Mouse (Mus musculus) heart, postnatal 0 days (tissue): ENCODE measurements around the gene Rnf151.

Experiments
- CTCF ChIP-seq: IDR thresholded peaks from 2 replicates; pipeline ENCODE4 v1.5.1; 2016; ENCODE audit warnings: antibody characterized with exemption, control low read depth, low read depth
- EP300 ChIP-seq: IDR thresholded peaks from 2 replicates; pipeline ENCODE4 v1.6.1; 2016; ENCODE audit warnings: antibody characterized with exemption, low read depth

DNA sequence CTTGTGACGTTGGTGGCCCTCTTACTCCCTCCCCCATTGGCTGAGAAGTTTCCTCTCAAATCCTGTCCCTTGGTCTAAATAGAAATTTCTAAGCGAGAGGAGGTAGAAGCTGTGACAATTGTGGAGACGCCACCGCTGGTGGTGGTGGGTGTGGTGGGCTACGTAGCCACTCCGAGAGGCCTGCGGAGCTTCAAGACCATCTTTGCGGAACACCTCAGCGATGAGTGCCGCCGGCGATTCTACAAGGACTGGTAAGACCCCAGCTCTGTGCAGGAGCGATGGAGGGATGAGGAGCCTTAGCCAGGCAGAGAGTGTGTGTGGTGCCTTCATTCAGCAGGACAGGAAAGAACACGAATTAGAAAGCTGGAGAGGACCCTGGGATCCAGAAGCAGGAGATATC, 12.9 kb upstream of the Rnf151 start:
- TF ChIP-seq CTCF (no peak), EP300 (no peak)
